Mouse (Mus musculus): Measurements from ENCODE around the gene Pfkp. TPM values are rescaled to one million over a fixed set of nuclear protein-coding genes. Genes with fewer than 3 reads are reported as not detected.

Gene Pfkp
- polyA plus RNA-seq, 1 experiment from 2014 or later, result 16.7 TPM

DNA sequence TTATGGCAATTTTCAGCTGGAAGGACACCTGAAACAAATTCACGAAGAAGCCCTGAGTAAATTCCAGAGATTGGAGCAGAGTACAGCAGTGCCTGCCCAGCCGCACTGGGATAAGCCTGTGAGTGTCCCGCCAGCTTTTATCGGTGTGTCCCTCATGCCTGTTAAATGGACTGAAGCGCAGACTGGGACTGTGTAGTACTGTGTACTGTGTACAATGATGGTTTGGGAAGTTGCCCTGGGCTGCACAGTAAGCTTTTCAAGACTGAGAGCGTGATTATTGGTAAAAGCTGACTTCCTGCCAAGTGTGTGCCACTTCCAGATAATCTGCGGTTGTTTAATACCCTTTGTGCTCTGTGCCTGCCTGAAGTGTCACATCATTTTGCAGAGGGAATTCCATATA is 90.8 kb downstream of the Pfkp start:
- no peaks in the 10 kb centered on the region for H3K4me1 ChIP-seq (ENCODE audit: control insufficient read depth, insufficient read depth, low read length)
- no peaks in the 10 kb centered on the region for H3K9me3 ChIP-seq (ENCODE audit: control insufficient read depth, low read length)
- H3K27me3 ChIP-seq (ENCODE audit: control insufficient read depth, insufficient read depth, low read length), result no peaks in the 10 kb centered on the region
- no peak overlapping the region for H3K9ac ChIP-seq (ENCODE audit: low read depth, low read length)
- H3K36me3 ChIP-seq (ENCODE audit: control insufficient read depth, insufficient read depth, low read length), result peaks cover 85% of the 10 kb centered on the region
- no peak for ATAC-seq (ENCODE audit: low FRiP score, low TSS enrichment)
- WGBS, result 93% methylated on average over 7 of the region's 7 CpGs
- H3K4me3 ChIP-seq (ENCODE audit: low read length), result no peak overlapping the region
- H3K27ac ChIP-seq (ENCODE audit: low read depth, low read length), result no peak overlapping the region
- no peak overlapping the region for H3K4me2 ChIP-seq (replicated peaks; ENCODE audit: low read depth, low read length)

- Histone ChIP-seq H3K27me3 (ENCODE audit: control insufficient read depth, insufficient read depth, low read length) (no peaks in the 10 kb centered on the region), H3K4me1 (ENCODE audit: control insufficient read depth, insufficient read depth, low read length) (no peaks in the 10 kb centered on the region), H3K27ac (ENCODE audit: low read depth, low read length) (no peak overlapping the region), H3K4me2 (replicated peaks; ENCODE audit: low read depth, low read length) (no peak overlapping the region), H3K9me3 (ENCODE audit: control insufficient read depth, low read length) (no peaks in the 10 kb centered on the region), H3K36me3 (ENCODE audit: control insufficient read depth, insufficient read depth, low read length) (peaks cover 85% of the 10 kb centered on the region), H3K4me3 (ENCODE audit: low read length) (no peak overlapping the region), H3K9ac (ENCODE audit: low read depth, low read length) (no peak overlapping the region)
- 87% methylated on average over 11 of the region's 11 CpGs for WGBS
- ATAC-seq (ENCODE audit: low FRiP score, low TSS enrichment), result peak; percentile 58; the same call in 1 of the 2 replicates
Observed at GRCm38 (mm10) chr13:6555656-6556055, 92.9 kb downstream of the Pfkp start.

DNA sequence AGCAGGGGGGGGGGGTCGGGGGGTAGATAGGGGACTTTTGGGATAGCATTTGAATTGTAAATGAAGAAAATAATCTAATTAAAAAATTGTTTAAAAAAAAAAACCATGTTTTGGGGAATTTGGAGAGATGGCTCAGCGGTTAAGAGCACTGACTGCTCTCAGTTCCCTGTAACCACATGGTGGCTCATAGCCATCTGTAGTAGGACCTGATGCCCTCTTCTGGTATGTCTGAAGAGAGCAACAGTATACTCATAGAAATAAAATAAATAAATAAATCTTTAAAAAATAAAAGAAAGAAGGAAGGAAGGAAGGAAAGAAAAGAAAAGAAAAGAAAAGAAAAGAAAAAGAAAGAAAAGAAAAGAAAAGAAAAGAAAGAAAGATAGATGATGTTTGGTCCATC is 94.9 kb downstream of the Pfkp start:
- no peak overlapping the region for H3K4me2 ChIP-seq (replicated peaks; ENCODE audit: low read depth, low read length)
- no peak for ATAC-seq (ENCODE audit: low FRiP score, low TSS enrichment)
- 89% methylated on average over 2 of the region's 2 CpGs for WGBS
- no peak overlapping the region for H3K27ac ChIP-seq (ENCODE audit: low read depth, low read length)
- no peaks in the 10 kb centered on the region for H3K9me3 ChIP-seq (ENCODE audit: control insufficient read depth, low read length)
- H3K36me3 ChIP-seq (ENCODE audit: control insufficient read depth, insufficient read depth, low read length), result peaks cover 77% of the 10 kb centered on the region
- no peaks in the 10 kb centered on the region for H3K27me3 ChIP-seq (ENCODE audit: control insufficient read depth, insufficient read depth, low read length)
- H3K9ac ChIP-seq (ENCODE audit: low read depth, low read length), result no peak overlapping the region
- H3K4me3 ChIP-seq (ENCODE audit: low read length), result no peak overlapping the region
- peaks cover 5% of the 10 kb centered on the region; the same call in 1 of the 2 replicates for H3K4me1 ChIP-seq (ENCODE audit: control insufficient read depth, insufficient read depth, low read length)

DNA sequence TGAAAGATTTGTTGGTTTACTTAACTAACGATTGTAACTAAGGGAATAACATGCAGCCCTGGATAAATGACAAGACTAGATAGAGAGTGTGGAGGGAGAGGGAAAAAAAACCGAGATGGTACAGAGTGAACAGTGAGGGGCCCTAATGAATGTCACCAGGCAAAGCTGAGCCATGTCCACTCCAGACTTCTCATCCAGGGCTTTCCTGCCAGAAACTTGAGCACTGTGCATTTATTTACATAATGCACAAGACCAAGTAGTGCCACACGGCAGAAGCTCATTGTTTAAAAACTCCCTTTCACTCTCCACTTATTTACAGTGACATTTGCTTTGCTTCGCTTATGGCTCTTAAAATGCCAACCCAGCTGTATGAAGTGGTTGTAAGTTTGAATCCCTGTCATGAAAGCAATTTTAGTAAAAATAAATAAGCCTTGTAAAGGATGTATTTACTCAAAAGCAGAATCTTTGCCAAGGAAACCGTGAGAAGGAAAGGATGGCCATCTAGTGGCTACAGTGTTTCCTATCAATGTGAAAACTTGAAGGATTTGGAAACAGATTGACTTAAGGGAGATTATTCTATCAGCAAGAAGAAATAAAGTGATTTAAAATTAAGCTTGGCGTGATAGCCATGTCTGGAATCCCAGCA is 113.2 kb downstream of the Pfkp start:
- H3K4me2 ChIP-seq (replicated peaks; ENCODE audit: low read depth, low read length), result no peak overlapping the region
- no peaks in the 10 kb centered on the region for H3K36me3 ChIP-seq (ENCODE audit: control insufficient read depth, insufficient read depth, low read length)
- 40% methylated on average over 6 of the region's 6 CpGs for WGBS
- H3K9me3 ChIP-seq (ENCODE audit: control insufficient read depth, low read length), result no peaks in the 10 kb centered on the region
- H3K27me3 ChIP-seq (ENCODE audit: control insufficient read depth, insufficient read depth, low read length), result no peaks in the 10 kb centered on the region
- no peak overlapping the region for H3K9ac ChIP-seq (ENCODE audit: low read depth, low read length)
- no peaks in the 10 kb centered on the region for H3K4me1 ChIP-seq (ENCODE audit: control insufficient read depth, insufficient read depth, low read length)
- no peak overlapping the region for H3K4me3 ChIP-seq (ENCODE audit: low read length)
- no peak overlapping the region for H3K27ac ChIP-seq (ENCODE audit: low read depth, low read length)
- no peak for ATAC-seq (ENCODE audit: low FRiP score, low TSS enrichment)

- Histone ChIP-seq H3K4me3 (ENCODE audit: low read length) (no peak overlapping the region), H3K27me3 (ENCODE audit: control insufficient read depth, insufficient read depth, low read length) (no peaks in the 10 kb centered on the region), H3K4me2 (replicated peaks; ENCODE audit: low read depth, low read length) (no peak overlapping the region), H3K4me1 (ENCODE audit: control insufficient read depth, insufficient read depth, low read length) (no peaks in the 10 kb centered on the region), H3K27ac (ENCODE audit: low read depth, low read length) (no peak overlapping the region), H3K36me3 (ENCODE audit: control insufficient read depth, insufficient read depth, low read length) (no peaks in the 10 kb centered on the region), H3K9me3 (ENCODE audit: control insufficient read depth, low read length) (no peaks in the 10 kb centered on the region), H3K9ac (ENCODE audit: low read depth, low read length) (no peak overlapping the region)
- 88% methylated on average over 1 of the region's 1 CpGs for WGBS
- ATAC-seq (ENCODE audit: low FRiP score, low TSS enrichment), result no peak
Observed at GRCm38 (mm10) chr13:6532683-6533082, 115.9 kb downstream of the Pfkp start.

Other genes starting within 250 kb of the Pfkp start
- 92.8 and 142 TPM in 2 replicates for gene Pitrm1, start 100.6 kb downstream of the Pfkp start, polyA plus RNA-seq (2014; fragmentation: Nextera tagmentation; extraction: Ambion mirVana)

Data from kidney, embryonic 14.5 days (tissue).